Mouse (Mus musculus) adrenal gland, postnatal 4 days (tissue): ENCODE data around the gene Cysltr2. TPM values are rescaled to one million over a fixed set of nuclear protein-coding genes. Genes with fewer than 3 reads are reported as not detected.

Source experiments
- DNase-seq, 2 experiments: peaks; one replicate each; pipeline ENCODE4 v3.0.0; 2021 to 2022; ENCODE audit warnings: low spot score in 2 of 2, mixed read lengths in 2 of 2
- total RNA-seq, 2 experiments: library from RNA; stranded (reverse); gene quantifications; 2 replicates each; pipeline ENCODE4 v1.2.3; 2021

Cysltr2 gene
- total RNA-seq, 2 experiments from 2014 or later = 0.78 to 1.2 TPM

- DNase-seq = no peak
Measured at GRCm38 (mm10) chr14:72986044-72986443, 62.9 kb downstream of the Cysltr2 start.

GRCm38 (mm10) chr14:72985113-72985512 lies 63.8 kb downstream of the Cysltr2 start:
- DNase-seq = no peak

GRCm38 (mm10) chr14:72983456-72983855 lies 65.5 kb downstream of the Cysltr2 start:
- DNase-seq = peak; percentile 54 to 73

GRCm38 (mm10) chr14:72982981-72983436 lies 65.9 kb downstream of the Cysltr2 start:
- no peak for DNase-seq

GRCm38 (mm10) chr14:72980761-72981160 lies 68.2 kb downstream of the Cysltr2 start:
- DNase-seq = no peak

- DNase-seq = no peak
Measured at GRCm38 (mm10) chr14:72980106-72980505, 68.8 kb downstream of the Cysltr2 start.

- DNase-seq = no peak
Measured at GRCm38 (mm10) chr14:72976111-72976510, 72.8 kb downstream of the Cysltr2 start.

Other genes with a start within 250 kb of the Cysltr2 start
- gene Rcbtb2, start 73.9 kb upstream of the Cysltr2 start, total RNA-seq = 10 to 100 TPM; 47.0 to 48.8 TPM
- 1 to 10 TPM; 6.2 to 6.9 TPM for gene Lpar6, start 188.8 kb upstream of the Cysltr2 start, total RNA-seq